Mouse (Mus musculus) thymus, adult 2 months (tissue): Measurements from ENCODE around the gene 2410137M14Rik. TPM values are rescaled to one million over a fixed set of nuclear protein-coding genes. Genes with fewer than 3 reads are reported as not detected.
"Not testable (repeated sequence)": the region's sequence is repeated elsewhere in the genome, so short reads cannot be mapped to it uniquely, and the experiment has no call there.

Experiments used
- DNase-seq: peaks from one replicate; pipeline ENCODE4 v3.0.0; 2021
- H3K27ac ChIP-seq: fragments of 200-500 bp; 2 replicates; pipeline ENCODE4 v1.5.1; 2012; ENCODE audit warnings: low read length, control low read depth; ENCODE audit not compliant: control insufficient read depth, insufficient read depth
- H3K27me3 ChIP-seq: fragments of 200-500 bp; 2 replicates; pipeline ENCODE4 v1.6.1; 2012; ENCODE audit warnings: mild to moderate bottlenecking, low read length, moderate library complexity, mixed read lengths; ENCODE audit not compliant: control insufficient read depth, insufficient read depth
- H3K36me3 ChIP-seq: fragments of 200-500 bp; 2 replicates; pipeline ENCODE4 v1.6.1; 2012; ENCODE audit warnings: mild to moderate bottlenecking, low read length, moderate library complexity; ENCODE audit not compliant: control insufficient read depth, insufficient read depth
- H3K4me1 ChIP-seq: fragments of 200-500 bp; replicated peaks from 2 replicates; pipeline ENCODE4 v1.6.1; 2012; ENCODE audit warnings: low read length; ENCODE audit not compliant: control insufficient read depth, insufficient read depth
- H3K4me3 ChIP-seq: fragments of 200-500 bp; 2 replicates; pipeline ENCODE4 v1.5.1; 2012; ENCODE audit warnings: mild to moderate bottlenecking, low read length, control low read depth, moderate library complexity; ENCODE audit not compliant: control insufficient read depth, insufficient read depth
- CTCF ChIP-seq: fragments of 200-500 bp; IDR thresholded peaks from 2 replicates; pipeline ENCODE4 v1.5.1; 2012; ENCODE audit warnings: mild to moderate bottlenecking, control low read depth, low read length, moderate library complexity, borderline replicate concordance; ENCODE audit not compliant: control insufficient read depth, poor library complexity, insufficient read depth; ENCODE audit errors: extremely low read depth
- POLR2A ChIP-seq: fragments of 200-500 bp; IDR thresholded peaks from 2 replicates; pipeline ENCODE4 v1.6.1; 2012; ENCODE audit warnings: mild to moderate bottlenecking, low read length, control low read depth, moderate library complexity; ENCODE audit not compliant: control insufficient read depth, poor library complexity, insufficient read depth; ENCODE audit errors: extremely low read depth
- WGBS: fragments of 180-500 bp; shearing (Covaris S2); methylation state at CpG from one replicate; pipeline ENCODE4 v1.1.7; 2018; 5-methylcytosine and 5-hydroxymethylcytosine counted together
- polyA plus RNA-seq: library from polyadenylated mRNA; depleted of rRNA; stranded (reverse); fragments of >200 nt; gene quantifications from 2 replicates; pipeline ENCODE4 v1.2.3, GENCODE M21; 2012

Gene 2410137M14Rik
- polyA plus RNA-seq, 1 experiment, result not detected

GRCm38 (mm10) chr17:36997033-36997735 lies 16.1 kb upstream of the 2410137M14Rik start:
- Histone ChIP-seq H3K4me1 (no peaks in the 10 kb centered on the region), H3K36me3 (no peaks in the 10 kb centered on the region), H3K4me3 (no peak overlapping the region), H3K27me3 (no peaks in the 10 kb centered on the region), H3K27ac (no peak overlapping the region)
- peak; percentile 72 for DNase-seq
- TF ChIP-seq CTCF (no peak), POLR2A (no peak)
- WGBS, result 36% methylated on average over 7 of the region's 7 CpGs

GRCm38 (mm10) chr17:36995448-36995847 lies 14.4 kb upstream of the 2410137M14Rik start:
- H3K27me3 ChIP-seq, result no peaks in the 10 kb centered on the region
- no peak for DNase-seq
- H3K36me3 ChIP-seq, result no peaks in the 10 kb centered on the region
- no peaks in the 10 kb centered on the region for H3K4me1 ChIP-seq
- no peak overlapping the region for H3K4me3 ChIP-seq
- no peak for TF ChIP-seq POLR2A
- no peak overlapping the region for H3K27ac ChIP-seq
- WGBS, result 86% methylated on average over 3 of the region's 3 CpGs

DNA sequence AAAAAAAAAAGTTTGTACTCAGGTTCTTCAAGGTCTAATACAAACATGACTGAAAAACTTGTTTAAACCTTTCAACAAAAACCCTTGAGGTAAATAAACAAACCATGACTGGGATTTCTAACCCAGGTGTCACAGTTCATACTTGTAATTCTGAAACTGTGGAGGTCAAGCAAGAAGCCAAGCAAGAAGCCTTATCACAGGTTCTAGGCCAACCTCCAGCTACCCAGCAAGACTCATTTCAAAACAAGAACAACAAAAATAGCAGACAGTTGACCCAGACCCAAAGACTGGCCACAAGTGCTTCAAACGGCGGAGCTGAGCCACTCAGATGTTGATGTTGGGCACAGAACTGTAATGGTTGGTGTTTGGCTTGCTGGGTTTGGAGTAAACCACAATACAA lies 13.5 kb upstream of the 2410137M14Rik start:
- H3K4me1 ChIP-seq, result no peaks in the 10 kb centered on the region
- no peak overlapping the region for H3K27ac ChIP-seq
- no peaks in the 10 kb centered on the region for H3K36me3 ChIP-seq
- 81% methylated on average over 2 of the region's 2 CpGs for WGBS
- TF ChIP-seq CTCF (no peak), POLR2A (no peak)
- no peak for DNase-seq
- H3K4me3 ChIP-seq, result no peak overlapping the region
- H3K27me3 ChIP-seq, result no peaks in the 10 kb centered on the region

GRCm38 (mm10) chr17:36993770-36994325 lies 12.8 kb upstream of the 2410137M14Rik start:
- DNase-seq, result no peak
- 96% methylated on average over 4 of the region's 4 CpGs for WGBS
- Histone ChIP-seq H3K4me1 (no peaks in the 10 kb centered on the region), H3K27ac (no peak overlapping the region), H3K27me3 (no peaks in the 10 kb centered on the region; the same call in 1 of the 2 replicates), H3K36me3 (no peaks in the 10 kb centered on the region), H3K4me3 (no peak overlapping the region)
- TF ChIP-seq CTCF (no peak), POLR2A (no peak)

- no peaks in the 10 kb centered on the region for H3K4me1 ChIP-seq
- H3K4me3 ChIP-seq, result no peak overlapping the region
- DNase-seq, result no peak
- TF ChIP-seq POLR2A (no peak), CTCF (no peak)
- H3K27me3 ChIP-seq, result no peaks in the 10 kb centered on the region; the same call in 1 of the 2 replicates
- no peaks in the 10 kb centered on the region for H3K36me3 ChIP-seq
- 8% methylated on average over 3 of the region's 3 CpGs for WGBS
- no peak overlapping the region for H3K27ac ChIP-seq
These were observed 11.5 kb upstream of the 2410137M14Rik start for GRCm38 (mm10) chr17:36992336-36993104.

DNA sequence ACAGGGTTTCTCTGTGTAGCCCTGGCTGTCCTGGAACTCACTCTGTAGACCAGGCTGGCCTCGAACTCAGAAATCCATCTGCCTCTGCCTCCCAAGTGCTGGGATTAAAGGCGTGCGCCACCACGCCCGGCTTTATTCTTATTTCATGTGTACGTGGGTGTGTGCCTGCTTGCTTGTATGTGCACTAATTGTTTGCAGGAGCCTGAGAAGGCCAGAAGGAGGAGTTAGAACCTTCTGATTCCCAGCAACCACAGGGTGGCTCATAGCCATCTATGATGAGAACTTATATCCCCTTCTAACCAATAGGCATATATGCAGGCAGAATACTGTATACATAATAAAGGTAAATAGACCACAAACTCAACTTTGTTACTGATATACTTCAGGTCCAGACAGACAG lies 9.6 kb upstream of the 2410137M14Rik start:
- H3K4me1 ChIP-seq, H3K27ac ChIP-seq, H3K36me3 ChIP-seq, DNase-seq, H3K27me3 ChIP-seq, H3K4me3 ChIP-seq: not testable (repeated sequence)
- WGBS, result 94% methylated on average over 6 of the region's 6 CpGs

GRCm38 (mm10) chr17:36989437-36989836 lies 8.4 kb upstream of the 2410137M14Rik start, which contains the start of gene H2-M5:
TSS of gene H2-M5 (minus strand) at chr17:36989537.
- TF ChIP-seq POLR2A (no peak), CTCF (no peak)
- Histone ChIP-seq H3K27ac (no peak within 1 kb of the TSS), H3K36me3 (no peaks in the 10 kb centered on the region), H3K4me3 (no peak within 1 kb of the TSS), H3K27me3 (no peaks in the 10 kb centered on the region; the same call in 1 of the 2 replicates), H3K4me1 (no peaks in the 10 kb centered on the region)
- WGBS, result 94% methylated on average over 5 of the region's 5 CpGs
- no peak for DNase-seq
